Mouse (Mus musculus): ENCODE measurements around the gene Gm19345.

Gm19345 gene

GRCm38 (mm10) chr7:19851858-19852570 is at the start of gene Gm19345:
Gm19345 (plus strand) TSS chr7:19852003.
- no peak for DNase-seq (ENCODE audit: low read depth in 1 of 2, low spot score in 2 of 2)

GRCm38 (mm10) chr7:19802995-19803394 is 48.8 kb upstream of the Gm19345 start:
- peak in 1 of 2 experiments; percentile 60 for DNase-seq (ENCODE audit: low read depth in 1 of 2, low spot score in 2 of 2)

GRCm38 (mm10) chr7:19806356-19806969 is 45.3 kb upstream of the Gm19345 start:
- DNase-seq (ENCODE audit: low read depth in 1 of 2, low spot score in 2 of 2), result no peak

GRCm38 (mm10) chr7:19809369-19809768 is 42.4 kb upstream of the Gm19345 start:
- DNase-seq (ENCODE audit: low read depth in 1 of 2, low spot score in 2 of 2), result no peak

- DNase-seq (ENCODE audit: low read depth in 1 of 2, low spot score in 2 of 2), result no peak
Measured at GRCm38 (mm10) chr7:19811114-19811513, 40.7 kb upstream of the Gm19345 start.

GRCm38 (mm10) chr7:19813161-19813560 is 38.6 kb upstream of the Gm19345 start:
- DNase-seq (ENCODE audit: low read depth in 1 of 2, low spot score in 2 of 2), result no peak

GRCm38 (mm10) chr7:19813579-19814122 is 38.2 kb upstream of the Gm19345 start:
- DNase-seq (ENCODE audit: low read depth in 1 of 2, low spot score in 2 of 2), result no peak

GRCm38 (mm10) chr7:19815296-19816223 is 36.2 kb upstream of the Gm19345 start:
- no peak for DNase-seq (ENCODE audit: low read depth in 1 of 2, low spot score in 2 of 2)

- peak; percentile 79 to 84 for DNase-seq (ENCODE audit: low read depth in 1 of 2, low spot score in 2 of 2)
Measured at GRCm38 (mm10) chr7:19816224-19816771, 35.5 kb upstream of the Gm19345 start.

GRCm38 (mm10) chr7:19817382-19818105 is 34.3 kb upstream of the Gm19345 start:
- DNase-seq (ENCODE audit: low read depth in 1 of 2, low spot score in 2 of 2), result peak; percentile 67 to 84

- DNase-seq (ENCODE audit: low read depth in 1 of 2, low spot score in 2 of 2), result no peak
Measured at GRCm38 (mm10) chr7:19818440-19818839, 33.4 kb upstream of the Gm19345 start.

GRCm38 (mm10) chr7:19818875-19819274 is 32.9 kb upstream of the Gm19345 start:
- no peak for DNase-seq (ENCODE audit: low read depth in 1 of 2, low spot score in 2 of 2)

GRCm38 (mm10) chr7:19820347-19821048 is 31.3 kb upstream of the Gm19345 start:
- no peak for DNase-seq (ENCODE audit: low read depth in 1 of 2, low spot score in 2 of 2)

GRCm38 (mm10) chr7:19821633-19822032 is 30.2 kb upstream of the Gm19345 start:
- DNase-seq (ENCODE audit: low read depth in 1 of 2, low spot score in 2 of 2), result no peak

- no peak for DNase-seq (ENCODE audit: low read depth in 1 of 2, low spot score in 2 of 2)
Measured at GRCm38 (mm10) chr7:19822193-19822592, 29.6 kb upstream of the Gm19345 start.

- DNase-seq (ENCODE audit: low read depth in 1 of 2, low spot score in 2 of 2), result peak in 1 of 2 experiments; percentile 69
Measured at GRCm38 (mm10) chr7:19822604-19823058, 29.2 kb upstream of the Gm19345 start, which contains the start of gene Bcl3. Bcl3 (minus strand) TSS chr7:19822770.

- peak; percentile 54 to 56 for DNase-seq (ENCODE audit: low read depth in 1 of 2, low spot score in 2 of 2)
Measured at GRCm38 (mm10) chr7:19823256-19824181, 28.3 kb upstream of the Gm19345 start.

GRCm38 (mm10) chr7:19824182-19824973 is 27.4 kb upstream of the Gm19345 start:
- DNase-seq (ENCODE audit: low read depth in 1 of 2, low spot score in 2 of 2), result peak; percentile 77 to 85

Data from monocyte, adult 2 months (primary cell).